Mouse (Mus musculus): ENCODE results near the gene 4931409K22Rik. TPM values are rescaled to one million over a fixed set of nuclear protein-coding genes. Genes with fewer than 3 reads are reported as not detected.
A peak's percentile ranks its signal among the peaks of the same experiment; 100 is the strongest.

Gene 4931409K22Rik
- polyA plus RNA-seq, 1 experiment = not detected

DNA sequence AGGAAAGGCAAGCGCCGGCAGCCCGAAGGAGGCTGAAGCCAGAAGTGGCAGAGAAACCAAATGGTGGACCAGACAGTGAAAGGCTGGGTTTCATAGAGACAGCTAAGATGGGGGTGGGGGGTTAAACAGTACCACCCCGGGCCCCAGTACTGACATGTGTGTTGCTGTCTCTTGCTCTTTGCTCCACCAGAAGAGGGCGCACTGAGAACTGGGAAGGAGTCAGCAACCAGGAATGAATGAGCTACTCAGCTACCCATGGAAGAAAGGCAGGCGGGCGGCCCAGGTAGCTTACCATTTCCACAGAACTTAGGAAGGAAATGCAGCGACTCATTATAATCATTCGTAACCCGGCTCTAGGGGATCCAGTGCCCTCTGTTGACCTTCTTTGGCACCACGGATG is 46.0 kb downstream of the 4931409K22Rik start:
- H3K79me2 ChIP-seq (ENCODE audit: control insufficient read depth, insufficient read depth) = no peaks in the 10 kb centered on the region
- H3K27me3 ChIP-seq (ENCODE audit: control insufficient read depth, insufficient read depth, insufficient read length) = no peaks in the 10 kb centered on the region
- TF ChIP-seq MYOG (IDR thresholded peaks at IDR 0.05; ENCODE audit: control insufficient read depth in 1 of 3, insufficient read depth in 1 of 3, insufficient read length in 2 of 3, low read depth in 2 of 3) = no peak
- TF ChIP-seq TCF3 (IDR thresholded peaks at IDR 0.05; ENCODE audit: insufficient read length, low read depth) = no peak
- TF ChIP-seq POLR2A (IDR thresholded peaks at IDR 0.05; ENCODE audit: insufficient read length, low read depth) = no peak
- TF ChIP-seq TCF12 (IDR thresholded peaks at IDR 0.05; ENCODE audit: insufficient read depth, poor library complexity, severe bottlenecking) = no peak
- TF ChIP-seq REST (IDR thresholded peaks at IDR 0.05; ENCODE audit: insufficient read depth, insufficient read length) = no peak
- no peak for TF ChIP-seq POLR2AphosphoS2 (IDR thresholded peaks at IDR 0.05; ENCODE audit: insufficient read length, low read depth)
- no peak for TF ChIP-seq USF1 (IDR thresholded peaks at IDR 0.05; ENCODE audit: low read depth)
- no peak for TF ChIP-seq SRF (IDR thresholded peaks at IDR 0.05; ENCODE audit: control insufficient read depth, insufficient read length, low read depth)
- TF ChIP-seq E2F4 (IDR thresholded peaks at IDR 0.05; ENCODE audit: insufficient read depth) = no peak
- TF ChIP-seq MAX (IDR thresholded peaks at IDR 0.05; ENCODE audit: low read depth) = no peak
- TF ChIP-seq CEBPB (IDR thresholded peaks at IDR 0.05; ENCODE audit: insufficient read depth, poor library complexity, severe bottlenecking) = no peak
- no peak for TF ChIP-seq MYOD1 (IDR thresholded peaks at IDR 0.05; ENCODE audit: control insufficient read depth in 1 of 3, insufficient read length in 2 of 3, low read depth in 2 of 3)
- no peak overlapping the region for H3K4me2 ChIP-seq (ENCODE audit: low read depth)
- H3K4me3 ChIP-seq = peak overlapping the region; percentile 25
- no peak overlapping the region for H3ac ChIP-seq (ENCODE audit: control insufficient read depth, insufficient read length)
- H3K36me3 ChIP-seq (ENCODE audit: control insufficient read depth, insufficient read depth) = peaks cover 4% of the 10 kb centered on the region

DNA sequence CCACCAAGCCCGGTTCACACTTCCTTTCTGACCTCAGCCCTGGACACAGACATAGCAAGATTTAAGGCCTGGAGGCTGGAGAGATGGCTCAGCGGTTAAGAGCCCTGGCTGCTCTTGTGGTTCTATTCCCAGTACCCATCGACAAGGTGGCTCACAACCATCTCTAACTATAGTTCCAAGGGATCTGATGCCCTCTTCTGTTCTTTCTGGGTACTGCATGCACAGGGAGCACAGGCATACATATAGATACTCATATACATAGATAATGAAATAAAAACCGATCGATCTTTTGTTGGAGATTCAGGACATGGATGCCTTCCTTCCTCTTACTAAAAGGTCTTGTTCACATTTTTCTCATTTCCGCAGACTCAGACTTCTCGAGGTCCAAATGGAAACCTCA is 48.2 kb downstream of the 4931409K22Rik start:
- TF ChIP-seq USF1 (IDR thresholded peaks at IDR 0.05; ENCODE audit: low read depth) = no peak
- TF ChIP-seq E2F4 (IDR thresholded peaks at IDR 0.05; ENCODE audit: insufficient read depth) = no peak
- TF ChIP-seq TCF3 (IDR thresholded peaks at IDR 0.05; ENCODE audit: insufficient read length, low read depth) = no peak
- no peak for TF ChIP-seq CEBPB (IDR thresholded peaks at IDR 0.05; ENCODE audit: insufficient read depth, poor library complexity, severe bottlenecking)
- no peak for TF ChIP-seq SRF (IDR thresholded peaks at IDR 0.05; ENCODE audit: control insufficient read depth, insufficient read length, low read depth)
- no peak for TF ChIP-seq TCF12 (IDR thresholded peaks at IDR 0.05; ENCODE audit: insufficient read depth, poor library complexity, severe bottlenecking)
- TF ChIP-seq POLR2AphosphoS2 (IDR thresholded peaks at IDR 0.05; ENCODE audit: insufficient read length, low read depth) = no peak
- no peak for TF ChIP-seq MAX (IDR thresholded peaks at IDR 0.05; ENCODE audit: low read depth)
- TF ChIP-seq MYOD1 (IDR thresholded peaks at IDR 0.05; ENCODE audit: control insufficient read depth in 1 of 3, insufficient read length in 2 of 3, low read depth in 2 of 3) = no peak
- no peak for TF ChIP-seq POLR2A (IDR thresholded peaks at IDR 0.05; ENCODE audit: insufficient read length, low read depth)
- TF ChIP-seq MYOG (IDR thresholded peaks at IDR 0.05; ENCODE audit: control insufficient read depth in 1 of 3, insufficient read depth in 1 of 3, insufficient read length in 2 of 3, low read depth in 2 of 3) = no peak
- TF ChIP-seq REST (IDR thresholded peaks at IDR 0.05; ENCODE audit: insufficient read depth, insufficient read length) = no peak
- no peaks in the 10 kb centered on the region for H3K79me2 ChIP-seq (ENCODE audit: control insufficient read depth, insufficient read depth)

DNA sequence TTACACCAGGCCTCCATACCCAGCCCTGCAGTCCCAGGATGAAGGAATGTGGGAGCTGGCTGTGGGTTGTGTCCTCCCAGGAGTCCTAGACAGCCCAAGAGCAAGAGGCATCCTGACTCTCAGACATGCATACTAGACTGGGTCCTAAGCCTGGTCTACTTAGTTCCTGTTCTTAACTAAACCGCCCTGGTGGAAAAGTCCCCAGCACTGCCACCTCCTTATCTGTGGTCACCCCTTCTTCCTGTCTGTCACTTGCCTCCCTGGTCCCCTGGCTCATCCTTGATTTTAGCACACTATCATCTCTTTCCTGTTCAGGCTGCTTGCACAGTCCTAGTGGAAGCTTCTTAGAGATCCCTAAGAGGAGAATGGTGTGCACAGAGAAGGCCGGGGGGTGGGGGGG is 51.1 kb downstream of the 4931409K22Rik start:
- Histone ChIP-seq H3K27me3 (ENCODE audit: control insufficient read depth, insufficient read depth, insufficient read length) (no peaks in the 10 kb centered on the region), H3ac (ENCODE audit: control insufficient read depth, insufficient read length) (no peak overlapping the region), H3K79me2 (ENCODE audit: control insufficient read depth, insufficient read depth) (no peaks in the 10 kb centered on the region), H3K4me3 (no peak overlapping the region), H3K36me3 (ENCODE audit: control insufficient read depth, insufficient read depth) (peaks cover 4% of the 10 kb centered on the region), H3K4me2 (ENCODE audit: low read depth) (no peak overlapping the region)
- no peak for TF ChIP-seq POLR2A (IDR thresholded peaks at IDR 0.05; ENCODE audit: insufficient read length, low read depth)
- no peak for TF ChIP-seq SRF (IDR thresholded peaks at IDR 0.05; ENCODE audit: control insufficient read depth, insufficient read length, low read depth)
- TF ChIP-seq MYOG (IDR thresholded peaks at IDR 0.05; ENCODE audit: control insufficient read depth in 1 of 3, insufficient read depth in 1 of 3, insufficient read length in 2 of 3, low read depth in 2 of 3) = no peak
- TF ChIP-seq USF1 (IDR thresholded peaks at IDR 0.05; ENCODE audit: low read depth) = no peak
- TF ChIP-seq POLR2AphosphoS2 (IDR thresholded peaks at IDR 0.05; ENCODE audit: insufficient read length, low read depth) = no peak
- TF ChIP-seq TCF3 (IDR thresholded peaks at IDR 0.05; ENCODE audit: insufficient read length, low read depth) = no peak
- TF ChIP-seq MAX (IDR thresholded peaks at IDR 0.05; ENCODE audit: low read depth) = no peak
- TF ChIP-seq CEBPB (IDR thresholded peaks at IDR 0.05; ENCODE audit: insufficient read depth, poor library complexity, severe bottlenecking) = no peak
- TF ChIP-seq MYOD1 (IDR thresholded peaks at IDR 0.05; ENCODE audit: control insufficient read depth in 1 of 3, insufficient read length in 2 of 3, low read depth in 2 of 3) = no peak
- no peak for TF ChIP-seq REST (IDR thresholded peaks at IDR 0.05; ENCODE audit: insufficient read depth, insufficient read length)
- no peak for TF ChIP-seq TCF12 (IDR thresholded peaks at IDR 0.05; ENCODE audit: insufficient read depth, poor library complexity, severe bottlenecking)
- no peak for TF ChIP-seq E2F4 (IDR thresholded peaks at IDR 0.05; ENCODE audit: insufficient read depth)

More for the DNA sequence above, 48.2 kb downstream of the 4931409K22Rik start:
- no peaks in the 10 kb centered on the region for H3K27me3 ChIP-seq (ENCODE audit: control insufficient read depth, insufficient read depth, insufficient read length)
- peaks cover 4% of the 10 kb centered on the region for H3K36me3 ChIP-seq (ENCODE audit: control insufficient read depth, insufficient read depth)
- no peak overlapping the region for H3ac ChIP-seq (ENCODE audit: control insufficient read depth, insufficient read length)
- H3K4me2 ChIP-seq (ENCODE audit: low read depth) = no peak overlapping the region
- no peak overlapping the region for H3K4me3 ChIP-seq

DNA sequence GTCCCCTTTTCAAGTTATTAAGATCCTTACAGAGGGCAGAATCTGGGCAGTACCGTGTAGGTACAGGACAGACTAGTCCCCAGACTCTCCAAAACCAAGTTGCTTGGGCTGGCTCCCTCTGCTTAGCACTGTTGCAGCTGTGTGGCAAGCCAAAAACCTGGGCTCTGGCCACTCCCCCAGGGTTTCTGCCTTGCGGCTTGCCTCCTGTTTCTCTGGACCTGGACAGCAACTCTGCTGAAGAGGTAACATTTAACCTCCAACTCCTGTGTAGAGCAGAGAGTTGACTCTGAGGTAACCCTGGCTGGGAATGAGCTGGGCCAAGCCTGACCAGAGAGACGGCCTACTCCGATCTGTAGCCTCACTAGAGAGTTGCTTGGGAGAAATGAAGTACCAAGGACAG is 53.8 kb downstream of the 4931409K22Rik start:
- H3K27me3 ChIP-seq (ENCODE audit: control insufficient read depth, insufficient read depth, insufficient read length) = no peaks in the 10 kb centered on the region

More for the DNA sequence above, 53.8 kb downstream of the 4931409K22Rik start:
- Histone ChIP-seq H3ac (ENCODE audit: control insufficient read depth, insufficient read length) (no peak overlapping the region), H3K4me2 (ENCODE audit: low read depth) (no peak overlapping the region), H3K36me3 (ENCODE audit: control insufficient read depth, insufficient read depth) (no peaks in the 10 kb centered on the region), H3K79me2 (ENCODE audit: control insufficient read depth, insufficient read depth) (no peaks in the 10 kb centered on the region), H3K4me3 (no peak overlapping the region)
- TF ChIP-seq E2F4 (IDR thresholded peaks at IDR 0.05; ENCODE audit: insufficient read depth) = no peak
- TF ChIP-seq POLR2AphosphoS2 (IDR thresholded peaks at IDR 0.05; ENCODE audit: insufficient read length, low read depth) = no peak
- TF ChIP-seq REST (IDR thresholded peaks at IDR 0.05; ENCODE audit: insufficient read depth, insufficient read length) = no peak
- TF ChIP-seq TCF3 (IDR thresholded peaks at IDR 0.05; ENCODE audit: insufficient read length, low read depth) = no peak
- no peak for TF ChIP-seq TCF12 (IDR thresholded peaks at IDR 0.05; ENCODE audit: insufficient read depth, poor library complexity, severe bottlenecking)
- TF ChIP-seq SRF (IDR thresholded peaks at IDR 0.05; ENCODE audit: control insufficient read depth, insufficient read length, low read depth) = no peak
- no peak for TF ChIP-seq MAX (IDR thresholded peaks at IDR 0.05; ENCODE audit: low read depth)
- no peak for TF ChIP-seq POLR2A (IDR thresholded peaks at IDR 0.05; ENCODE audit: insufficient read length, low read depth)
- TF ChIP-seq MYOG (IDR thresholded peaks at IDR 0.05; ENCODE audit: control insufficient read depth in 1 of 3, insufficient read depth in 1 of 3, insufficient read length in 2 of 3, low read depth in 2 of 3) = no peak
- TF ChIP-seq USF1 (IDR thresholded peaks at IDR 0.05; ENCODE audit: low read depth) = no peak
